Mouse (Mus musculus): Measurements from ENCODE around the gene Ces1e.
"Not testable (repeated sequence)": the region's sequence is repeated elsewhere in the genome, so short reads cannot be mapped to it uniquely, and the experiment has no call there.

Ces1e gene

DNA sequence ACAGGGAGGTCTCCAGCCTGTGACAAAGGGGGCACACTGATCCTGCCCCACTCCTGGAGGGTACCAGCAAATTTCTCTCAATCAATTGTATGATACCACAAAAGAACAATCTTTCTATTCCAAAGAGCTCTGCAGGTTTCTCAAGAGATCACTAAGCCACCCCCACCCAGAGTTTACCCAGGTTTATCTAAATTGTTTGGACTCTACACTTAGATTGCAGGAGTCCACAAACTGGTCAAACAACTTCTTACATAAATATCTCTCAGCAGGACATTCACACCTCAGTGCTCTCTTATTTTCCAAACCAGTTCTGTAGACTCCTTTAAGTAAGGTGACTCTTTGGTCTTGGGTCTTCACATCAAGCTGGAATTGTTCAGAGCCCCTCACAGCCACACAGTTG is at the start of gene Ces1e:
Gene Ces1e, minus strand, starts transcription at position 174 of the 400 bp plus-strand sequence.
- no peak for DNase-seq (ENCODE audit: low read depth, low spot score)

GRCm38 (mm10) chr8:93278176-93278805 is 48.9 kb upstream of the Ces1e start:
- no peak for DNase-seq (ENCODE audit: low read depth, low spot score)

DNA sequence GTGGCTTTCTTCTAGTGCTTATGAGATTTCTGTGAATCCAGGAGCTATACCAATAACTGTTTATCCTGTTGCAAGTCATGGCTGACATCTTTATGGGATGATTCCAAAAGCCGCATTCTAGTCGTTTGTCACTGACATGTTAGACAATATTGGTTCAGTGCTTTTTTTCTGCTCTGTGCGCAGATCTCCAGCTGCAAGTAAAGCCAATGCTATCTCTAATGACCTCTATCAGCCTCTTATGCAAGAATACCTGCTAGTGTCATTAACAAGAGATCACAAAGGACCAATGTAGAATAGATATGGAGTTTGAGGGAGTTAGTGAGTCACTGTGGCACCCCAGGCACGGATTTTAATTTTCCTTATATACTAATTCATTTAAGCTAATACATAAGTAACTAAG is 45.2 kb upstream of the Ces1e start:
- no peak for DNase-seq (ENCODE audit: low read depth, low spot score)

GRCm38 (mm10) chr8:93273321-93273720 is 43.9 kb upstream of the Ces1e start:
- no peak for DNase-seq (ENCODE audit: low read depth, low spot score)

DNA sequence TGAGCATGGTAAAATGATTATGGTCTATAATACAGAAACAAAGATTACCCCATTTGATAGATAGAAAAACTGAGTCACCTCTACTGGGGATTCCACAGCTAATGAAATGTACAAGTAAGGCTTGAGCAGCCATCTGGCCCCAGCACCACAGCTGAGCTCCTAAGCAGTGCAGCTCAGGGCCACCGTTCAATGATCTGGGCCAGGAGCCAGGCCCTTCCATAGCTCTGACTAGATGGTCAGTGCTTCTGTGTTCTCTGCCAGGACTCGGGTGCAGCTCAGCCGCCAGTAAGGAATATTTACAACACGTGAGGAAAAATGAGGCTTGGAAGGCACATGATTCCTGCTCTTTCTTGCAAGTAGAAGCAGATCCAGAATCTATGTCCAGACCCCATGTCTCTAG is 43.3 kb upstream of the Ces1e start:
- no peak for DNase-seq (ENCODE audit: low read depth, low spot score)

DNA sequence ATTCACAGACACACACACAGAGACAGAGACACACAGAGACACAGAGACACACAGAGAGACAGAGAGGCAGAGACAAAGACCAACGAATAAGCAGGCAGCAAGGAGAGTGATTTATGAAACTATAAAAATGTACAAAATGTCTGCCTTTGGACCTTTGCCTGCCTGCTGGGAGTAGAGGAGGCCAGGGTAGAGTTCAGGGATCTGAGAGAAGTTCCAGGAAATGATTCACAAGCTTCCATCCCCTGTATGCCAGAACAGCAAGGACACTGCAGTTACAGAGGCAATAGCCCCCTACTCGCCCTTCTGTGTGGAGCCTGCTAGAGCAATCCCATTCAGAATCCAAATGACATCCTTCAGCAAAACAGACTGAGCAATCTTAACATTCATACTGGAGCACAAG is 32.0 kb upstream of the Ces1e start:
- DNase-seq (ENCODE audit: low read depth, low spot score): no peak

DNA sequence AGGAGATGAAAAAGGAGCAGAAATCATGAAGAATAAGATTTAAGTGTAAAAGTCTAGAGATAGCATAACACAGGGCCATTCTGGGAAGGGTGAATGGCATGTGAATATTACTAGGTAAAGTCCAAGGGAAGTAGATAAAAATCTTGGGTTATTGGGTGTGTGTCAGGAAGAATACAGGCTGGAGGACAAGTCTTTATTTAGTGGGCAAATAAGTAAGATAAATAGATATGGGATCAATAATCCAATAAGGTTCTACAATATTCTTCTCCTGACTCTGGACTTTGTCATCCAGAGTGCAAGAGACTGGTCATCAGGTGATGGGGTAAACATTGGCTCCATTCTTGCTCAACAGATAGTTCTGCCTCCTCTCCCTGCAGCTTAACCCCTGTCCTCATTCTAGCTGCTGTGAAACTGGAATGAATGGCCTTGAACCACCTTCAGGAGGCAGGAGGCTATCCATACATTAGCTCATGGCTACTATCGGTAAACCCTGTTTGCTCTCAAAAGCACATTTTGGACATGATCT is 23.0 kb upstream of the Ces1e start:
- DNase-seq (ENCODE audit: low read depth, low spot score): no peak

DNA sequence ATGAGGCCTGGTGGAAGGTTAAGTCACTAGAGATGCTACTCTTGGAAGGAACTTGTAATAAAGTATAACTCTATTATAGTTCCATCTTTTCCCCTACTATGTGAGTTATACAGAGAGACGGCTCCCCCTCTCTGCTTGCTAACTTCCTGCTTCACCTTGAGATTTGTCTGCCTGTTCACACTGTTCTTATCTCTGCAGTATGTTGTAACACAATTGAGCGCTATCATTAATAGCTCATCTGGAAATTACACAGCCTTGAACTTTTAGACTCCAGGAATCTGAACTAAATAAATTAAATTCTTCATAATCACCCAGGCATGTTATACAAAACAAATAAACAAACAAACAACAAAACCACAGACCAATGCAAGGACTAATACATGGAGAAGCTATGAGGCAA is 16.6 kb upstream of the Ces1e start:
- DNase-seq (ENCODE audit: low read depth, low spot score): no peak

- DNase-seq (ENCODE audit: low read depth, low spot score): no peak
Measured at GRCm38 (mm10) chr8:93239884-93240283, 10.5 kb upstream of the Ces1e start.

DNA sequence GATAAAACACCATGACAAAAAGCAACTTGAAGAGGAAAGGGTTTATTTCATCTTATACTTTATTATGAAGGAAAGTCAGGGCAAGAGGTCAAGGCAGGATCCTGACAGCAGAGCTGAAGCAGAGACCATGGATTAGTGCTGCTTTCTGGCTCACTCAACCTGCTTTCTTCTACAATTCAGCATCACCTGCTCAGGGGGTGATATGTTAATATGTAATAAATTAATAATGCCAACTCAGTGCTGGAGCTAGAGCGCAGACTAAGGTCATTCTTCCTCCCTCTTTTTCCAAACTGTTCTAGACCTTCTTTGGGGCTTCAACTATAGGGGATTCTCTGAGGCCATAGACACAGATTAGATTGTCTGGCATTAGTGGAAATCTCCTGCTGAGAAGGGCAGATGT is 6.3 kb upstream of the Ces1e start:
- DNase-seq (ENCODE audit: low read depth, low spot score): no peak

DNA sequence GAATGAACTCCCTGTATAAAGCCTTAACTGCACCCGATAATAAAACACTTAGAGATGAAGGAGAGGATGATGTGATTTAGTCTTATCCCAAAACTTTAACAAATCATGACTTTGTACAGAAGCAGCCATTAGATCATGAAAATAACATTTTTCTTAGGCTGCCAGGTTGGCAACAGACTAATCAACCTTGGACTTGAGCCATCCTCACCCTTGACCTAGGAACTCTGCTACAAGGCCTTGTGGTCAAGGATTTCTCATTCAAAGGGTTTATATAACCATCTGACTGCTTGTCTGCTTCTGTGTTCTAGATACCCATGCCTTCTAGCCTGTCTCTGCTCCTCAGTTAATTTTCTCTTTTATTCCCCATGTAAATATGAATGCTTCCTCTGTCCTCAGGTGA is 5.3 kb upstream of the Ces1e start:
- no peak for DNase-seq (ENCODE audit: low read depth, low spot score)

DNA sequence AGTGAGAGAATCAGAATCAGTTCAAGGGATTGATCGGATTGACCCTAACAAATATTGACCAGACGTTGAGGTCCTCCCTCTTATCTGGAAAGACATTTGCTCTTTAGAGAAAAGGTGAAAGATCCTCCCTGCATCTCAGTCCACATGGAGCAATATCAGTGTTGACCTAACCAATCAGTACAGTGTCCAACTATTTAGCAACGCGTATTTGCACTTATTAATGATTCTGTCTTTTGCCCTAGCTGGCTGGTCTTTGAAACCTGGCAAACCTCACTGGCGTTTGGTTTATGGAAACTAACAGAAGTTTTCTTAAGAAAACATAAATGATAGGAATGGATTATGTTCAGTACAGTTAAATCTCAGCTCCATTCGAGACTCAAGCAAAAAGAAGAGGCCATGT is 4.6 kb upstream of the Ces1e start:
- no peak for DNase-seq (ENCODE audit: low read depth, low spot score)

- DNase-seq (ENCODE audit: low read depth, low spot score): no peak
Measured at GRCm38 (mm10) chr8:93228673-93229370, 597 bp downstream of the Ces1e start.

DNA sequence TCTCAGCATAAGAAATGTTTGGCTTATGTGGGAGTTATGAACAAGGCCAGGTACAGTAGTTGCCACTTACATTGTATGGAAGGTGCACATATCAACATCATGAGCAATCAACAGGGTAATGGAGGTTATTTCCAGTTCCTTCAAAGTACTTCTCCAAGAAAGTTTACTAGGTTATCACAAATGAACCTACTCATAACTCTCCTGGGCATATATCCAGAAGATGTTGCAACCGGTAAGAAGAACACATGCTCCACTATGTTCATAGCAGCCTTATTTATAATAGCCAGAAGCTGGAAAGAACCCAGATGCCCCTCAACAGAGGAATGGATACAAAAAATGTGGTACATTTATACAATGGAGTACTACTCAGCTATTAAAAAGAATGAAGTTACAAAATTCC is 2.9 kb downstream of the Ces1e start:
- DNase-seq (ENCODE audit: low read depth, low spot score): not testable (repeated sequence)

DNA sequence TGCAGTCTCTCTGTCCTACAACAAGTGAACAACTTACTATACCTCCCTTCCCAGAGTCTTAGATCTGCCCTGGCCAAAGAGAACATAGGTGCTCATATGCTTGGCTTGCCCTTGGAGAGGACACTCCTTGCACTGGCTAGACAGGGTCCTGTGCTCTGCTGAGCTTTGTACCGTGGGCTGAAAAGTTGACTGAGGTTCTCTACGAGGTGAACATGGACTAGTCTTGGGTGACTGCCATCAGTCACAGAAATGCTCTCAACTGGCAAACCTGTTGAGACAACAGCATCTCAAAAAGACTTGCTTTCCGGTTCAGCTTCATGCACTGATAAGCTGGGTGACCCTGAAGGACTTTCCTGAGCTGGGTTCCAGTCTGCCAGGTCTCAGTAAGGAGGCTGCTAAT is 7.5 kb downstream of the Ces1e start:
- DNase-seq (ENCODE audit: low read depth, low spot score): no peak

DNA sequence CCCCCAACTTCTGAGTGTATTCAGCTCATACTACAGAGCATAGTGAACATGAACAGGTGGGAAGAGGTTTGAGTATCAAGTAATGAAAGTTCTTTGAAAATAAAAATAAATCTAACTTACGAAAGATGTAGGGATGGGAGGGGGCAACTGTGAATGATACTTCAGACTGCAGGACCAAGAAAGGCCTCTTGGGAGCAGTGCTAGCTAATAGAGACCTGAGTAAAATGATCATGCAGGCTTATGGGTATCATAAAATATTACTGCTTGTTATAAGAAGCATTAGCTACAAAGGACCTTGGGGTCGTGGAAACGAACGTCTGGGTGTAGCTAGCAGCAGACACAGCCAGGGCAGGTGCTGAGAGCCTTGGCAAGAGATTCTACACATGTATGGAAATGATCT is 11.6 kb downstream of the Ces1e start:
- no peak for DNase-seq (ENCODE audit: low read depth, low spot score)

DNA sequence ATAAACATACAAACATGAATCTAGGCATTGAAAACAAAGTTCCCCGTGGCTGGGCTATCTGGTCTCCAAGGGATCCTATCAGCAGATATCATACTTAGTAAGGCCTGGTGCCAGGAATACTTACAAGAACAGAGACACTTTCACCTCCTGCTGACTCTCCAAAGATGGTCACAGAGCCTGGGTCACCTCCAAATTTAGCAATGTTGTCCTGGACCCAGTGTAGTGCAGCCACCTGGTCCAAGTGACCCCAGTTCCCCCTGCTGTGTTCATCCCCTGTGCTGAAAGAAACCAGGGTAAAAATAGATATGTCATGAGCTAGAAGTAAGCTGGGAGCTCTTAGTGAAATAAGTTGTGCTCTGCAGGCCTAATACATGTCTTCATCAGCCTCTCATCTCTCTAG is 12.0 kb downstream of the Ces1e start:
- DNase-seq (ENCODE audit: low read depth, low spot score): no peak

DNA sequence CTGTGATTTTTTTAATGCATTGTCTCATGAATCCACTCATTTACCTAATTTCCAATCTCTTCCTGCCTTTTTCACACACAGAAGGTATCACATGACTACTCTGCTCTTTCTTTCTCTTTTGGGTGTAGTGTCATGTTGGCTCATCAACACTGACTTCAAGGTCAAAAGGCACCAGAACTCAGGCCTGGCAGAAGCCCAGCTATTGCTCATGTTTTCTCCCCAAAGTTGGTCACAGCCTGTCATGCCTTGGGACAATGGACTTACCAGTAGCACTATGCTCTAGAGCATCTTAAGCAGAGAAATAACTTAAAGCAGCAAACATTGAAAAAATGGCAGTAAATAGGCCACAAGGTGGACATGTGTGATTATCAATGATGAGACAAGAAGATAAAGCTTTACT is 18.3 kb downstream of the Ces1e start:
- no peak for DNase-seq (ENCODE audit: low read depth, low spot score)

GRCm38 (mm10) chr8:93199146-93199545 is 30.3 kb downstream of the Ces1e start:
- not testable (repeated sequence) for DNase-seq (ENCODE audit: low read depth, low spot score)

DNA sequence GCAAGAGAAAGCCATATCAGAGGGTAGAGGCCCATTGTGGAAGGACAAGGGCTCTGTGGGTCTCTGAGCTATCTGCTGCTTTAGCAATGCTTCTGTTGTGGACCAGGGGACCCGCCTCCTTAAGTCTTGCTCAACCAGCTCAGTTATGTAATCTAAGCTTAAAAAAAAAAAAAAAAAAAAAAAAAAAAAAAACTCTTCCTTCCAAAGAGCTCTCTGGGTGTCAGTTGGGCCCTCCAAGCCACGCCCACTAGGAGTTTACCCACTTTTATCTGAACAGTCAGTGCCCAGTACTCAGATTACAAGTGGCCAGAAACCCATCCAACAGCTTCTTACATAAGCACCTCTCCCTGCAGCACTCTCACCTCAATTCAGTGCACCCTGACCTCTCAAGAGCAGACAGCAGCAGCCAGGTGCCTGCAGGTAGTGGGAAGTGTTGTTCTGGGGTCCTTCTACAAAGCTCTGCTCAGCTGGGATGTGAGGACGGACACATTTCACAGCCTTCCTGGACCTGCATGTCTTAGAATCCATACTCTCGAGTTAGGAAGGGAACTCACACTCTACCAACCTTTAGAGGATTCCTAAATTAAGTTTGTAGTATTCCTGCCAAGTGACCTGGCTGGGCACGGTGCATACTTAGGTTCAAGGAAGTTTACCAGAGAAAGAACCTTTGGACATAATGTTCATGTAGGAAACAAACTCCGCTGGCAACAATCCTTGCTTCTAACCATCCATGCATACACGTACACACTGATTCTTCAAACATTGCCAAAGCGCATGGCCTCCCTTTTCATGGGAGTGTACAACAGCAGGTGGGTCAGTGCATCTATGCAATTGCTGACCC is 31.5 kb downstream of the Ces1e start, which contains the start of gene Ces1d:
Gene Ces1d, minus strand, starts transcription at position 154 of the 841 bp plus-strand sequence.
- no peak for DNase-seq (ENCODE audit: low read depth, low spot score)

DNA sequence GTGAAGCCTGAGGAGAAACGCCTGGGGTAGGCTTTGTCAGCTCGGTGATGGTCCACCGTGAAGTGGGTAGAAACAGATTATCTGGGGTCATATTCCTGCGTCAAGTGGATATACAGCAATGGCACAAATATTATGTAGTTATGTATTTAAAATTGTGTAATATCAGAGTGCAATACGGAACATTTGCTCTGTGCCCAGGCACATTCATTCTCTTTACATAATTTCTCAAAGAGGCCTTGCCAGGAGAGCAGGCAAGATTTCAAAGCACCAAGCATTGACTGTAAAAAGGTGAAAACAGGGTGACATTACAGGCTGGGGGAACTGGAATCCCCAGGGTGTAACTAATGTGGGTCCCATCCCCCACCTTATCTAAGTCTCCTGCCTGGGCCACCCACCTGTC is 33.0 kb downstream of the Ces1e start:
- DNase-seq (ENCODE audit: low read depth, low spot score): no peak

DNA sequence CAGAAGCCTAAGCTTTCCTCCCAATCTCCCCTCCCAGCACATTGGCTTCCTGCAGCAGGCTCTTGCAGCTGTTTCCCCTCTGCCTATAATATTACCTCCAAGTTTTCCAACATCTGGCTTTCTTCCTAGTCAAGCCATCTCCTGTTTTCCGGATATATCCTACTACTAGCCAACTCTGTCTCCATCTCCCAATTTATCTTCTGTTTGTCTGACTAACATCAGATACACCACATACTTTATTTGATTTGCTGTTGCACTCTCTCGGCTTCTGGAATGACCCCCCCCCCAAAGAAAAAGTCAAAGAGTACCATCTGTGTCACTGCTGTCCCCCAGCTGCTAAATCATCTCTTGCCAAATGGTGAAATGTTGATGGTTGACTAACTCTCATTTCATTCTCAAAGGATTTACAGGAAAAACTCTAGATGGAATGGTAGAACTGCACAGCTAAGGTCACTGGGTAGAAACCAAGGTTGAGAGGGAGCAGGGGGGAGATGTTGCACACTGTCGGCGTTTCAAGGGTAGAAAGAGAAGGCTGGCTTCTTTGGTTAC is 48.8 kb downstream of the Ces1e start:
- no peak for DNase-seq (ENCODE audit: low read depth, low spot score)
